Mouse (Mus musculus): ENCODE data around the gene Cpa3.
A peak's percentile ranks its signal among the peaks of the same experiment; 100 is the strongest.

Gene Cpa3

GRCm38 (mm10) chr3:20242050-20242449, at the start of gene Cpa3:
Cpa3 (minus strand) TSS chr3:20242181.
- DNase-seq (ENCODE audit: low spot score) = no peak

GRCm38 (mm10) chr3:20291370-20291769, 49.4 kb upstream of the Cpa3 start:
- DNase-seq (ENCODE audit: low spot score) = no peak

DNA sequence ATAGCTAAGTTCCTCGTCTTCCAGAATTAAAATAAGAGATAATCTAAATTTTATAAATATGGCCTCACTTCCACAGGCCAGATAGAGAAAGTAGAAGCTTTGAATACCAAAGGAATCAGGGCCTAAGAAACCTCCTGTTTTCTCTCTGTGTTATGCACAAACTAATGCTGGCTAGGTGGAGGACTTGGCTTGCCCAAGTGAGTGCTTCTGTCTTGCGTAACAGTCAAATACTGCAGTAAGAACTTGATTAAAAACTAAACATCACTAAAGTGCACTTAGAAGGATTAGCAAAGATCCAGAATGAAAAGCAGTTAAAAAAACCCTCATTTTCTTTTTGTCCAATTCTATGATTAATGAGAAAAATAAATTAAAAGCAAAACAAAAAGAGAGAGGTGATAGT, 46.8 kb upstream of the Cpa3 start:
- DNase-seq (ENCODE audit: low spot score) = no peak

- no peak for DNase-seq (ENCODE audit: low spot score)
Observed at GRCm38 (mm10) chr3:20281796-20282195, 39.8 kb upstream of the Cpa3 start.

GRCm38 (mm10) chr3:20275633-20276032, 33.7 kb upstream of the Cpa3 start, which contains the start of gene Cpb1:
Cpb1 (minus strand) TSS chr3:20275733.
- DNase-seq (ENCODE audit: low spot score) = no peak

DNA sequence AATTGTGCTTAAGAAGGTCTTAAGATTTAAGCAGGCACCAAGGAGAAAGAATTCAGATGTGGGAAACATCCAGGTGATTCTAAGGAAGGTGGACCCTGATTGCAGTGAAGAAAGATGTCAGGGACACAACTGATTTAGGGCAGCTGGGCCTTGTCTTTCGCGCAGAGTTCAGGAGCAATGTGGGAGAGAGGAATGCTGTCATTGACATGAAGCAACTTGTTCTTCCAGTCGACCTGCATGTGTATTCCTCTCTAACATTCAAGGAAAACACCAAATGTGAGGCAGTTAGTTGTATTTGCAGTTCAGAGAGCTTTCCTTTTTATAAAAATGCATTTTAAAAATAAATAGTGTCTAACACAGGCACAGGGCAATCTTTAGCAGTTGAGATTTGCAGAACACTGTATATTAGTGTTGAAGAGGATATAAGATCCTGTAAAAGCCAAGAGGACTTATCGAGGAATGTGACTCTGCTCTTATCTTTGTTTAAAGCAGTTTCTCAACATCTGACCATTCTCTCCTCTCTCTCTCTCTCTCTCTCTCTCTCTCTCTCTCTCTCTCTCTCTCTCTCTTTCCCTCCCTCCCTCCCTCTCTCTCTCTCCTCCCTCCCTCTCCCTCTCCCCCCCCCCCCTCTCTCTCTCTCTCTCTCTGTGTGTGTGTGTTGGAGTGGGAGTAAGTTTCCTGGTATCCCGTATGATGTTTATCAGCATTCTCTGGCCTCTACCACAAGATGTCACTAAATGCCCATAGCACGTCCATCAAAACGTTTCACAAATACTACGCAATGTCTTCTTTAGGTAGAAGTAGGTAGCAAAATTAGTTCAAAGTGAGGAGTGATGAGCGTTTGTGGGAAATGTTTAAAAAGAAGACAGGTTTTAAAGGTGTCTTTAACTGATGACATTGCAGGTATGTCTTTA, 12.8 kb upstream of the Cpa3 start:
- DNase-seq (ENCODE audit: low spot score) = no peak

- no peak for DNase-seq (ENCODE audit: low spot score)
Observed at GRCm38 (mm10) chr3:20243913-20244312, 1.9 kb upstream of the Cpa3 start.

GRCm38 (mm10) chr3:20239741-20240140, 2.2 kb downstream of the Cpa3 start:
- DNase-seq (ENCODE audit: low spot score) = no peak

- no peak for DNase-seq (ENCODE audit: low spot score)
Observed at GRCm38 (mm10) chr3:20236965-20237364, 5.0 kb downstream of the Cpa3 start.

- no peak for DNase-seq (ENCODE audit: low spot score)
Observed at GRCm38 (mm10) chr3:20229027-20229426, 13.0 kb downstream of the Cpa3 start.

DNA sequence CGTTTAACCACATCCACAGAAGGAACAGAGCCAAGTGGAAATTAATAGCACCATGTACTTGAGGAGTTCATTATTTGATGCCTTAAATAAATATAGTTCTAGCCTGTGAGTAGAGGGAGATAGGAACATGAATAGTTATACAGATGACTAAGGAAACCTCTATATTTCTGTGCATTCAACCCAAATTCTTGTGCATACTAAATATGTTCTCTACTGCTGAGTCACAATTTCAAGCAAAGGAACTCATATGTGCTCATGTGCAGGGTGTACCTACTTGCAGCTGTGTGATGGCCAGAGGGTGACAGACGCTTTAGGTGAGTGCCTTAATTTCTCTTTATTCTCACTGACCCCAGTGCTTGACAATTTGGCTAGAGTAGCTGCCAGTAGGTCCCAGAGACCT, 16.6 kb downstream of the Cpa3 start:
- DNase-seq (ENCODE audit: low spot score) = no peak

GRCm38 (mm10) chr3:20222926-20223698, 18.9 kb downstream of the Cpa3 start:
- DNase-seq (ENCODE audit: low spot score) = no peak

- no peak for DNase-seq (ENCODE audit: low spot score)
Observed at GRCm38 (mm10) chr3:20222136-20222535, 19.8 kb downstream of the Cpa3 start.

DNA sequence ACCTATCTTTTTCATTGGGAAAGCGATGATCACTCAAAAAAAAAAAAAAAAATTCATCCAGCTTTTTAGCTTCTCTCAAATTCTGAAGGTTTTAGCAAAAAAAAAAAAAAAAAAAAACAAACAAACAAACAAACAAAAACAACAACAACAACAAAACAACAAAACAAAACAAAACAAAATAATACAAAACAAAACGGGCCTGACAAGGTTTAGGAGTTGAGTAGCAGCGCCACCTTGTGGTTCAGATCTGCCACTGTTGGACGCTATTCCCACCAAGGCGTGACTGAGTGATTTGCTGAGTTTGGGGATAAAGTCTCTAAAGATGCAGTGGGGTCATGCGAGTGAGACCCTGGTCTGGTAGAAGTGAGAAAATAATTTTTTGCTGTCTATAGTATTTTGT, 43.1 kb downstream of the Cpa3 start:
- no peak for DNase-seq (ENCODE audit: low spot score)

DNA sequence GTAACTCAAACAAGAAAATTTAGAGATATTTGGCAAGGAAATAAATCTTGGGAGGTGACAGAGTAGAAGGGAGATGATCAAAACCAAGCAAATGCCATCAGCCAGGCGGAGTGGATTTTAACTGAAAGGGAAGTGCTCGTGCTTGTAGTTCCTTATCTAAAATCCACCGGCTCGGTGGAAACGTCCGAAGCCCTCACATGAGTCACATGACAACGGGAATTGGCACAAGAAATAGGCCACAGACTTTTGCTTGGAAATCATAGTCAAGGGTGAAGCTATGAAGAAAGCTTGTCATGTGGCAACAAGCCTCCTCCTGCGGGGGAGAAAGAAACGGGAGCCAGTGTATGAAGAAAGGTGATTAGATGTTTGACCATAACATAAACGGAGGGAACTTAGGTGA, 44.1 kb downstream of the Cpa3 start:
- DNase-seq (ENCODE audit: low spot score) = peak; percentile 10

DNA sequence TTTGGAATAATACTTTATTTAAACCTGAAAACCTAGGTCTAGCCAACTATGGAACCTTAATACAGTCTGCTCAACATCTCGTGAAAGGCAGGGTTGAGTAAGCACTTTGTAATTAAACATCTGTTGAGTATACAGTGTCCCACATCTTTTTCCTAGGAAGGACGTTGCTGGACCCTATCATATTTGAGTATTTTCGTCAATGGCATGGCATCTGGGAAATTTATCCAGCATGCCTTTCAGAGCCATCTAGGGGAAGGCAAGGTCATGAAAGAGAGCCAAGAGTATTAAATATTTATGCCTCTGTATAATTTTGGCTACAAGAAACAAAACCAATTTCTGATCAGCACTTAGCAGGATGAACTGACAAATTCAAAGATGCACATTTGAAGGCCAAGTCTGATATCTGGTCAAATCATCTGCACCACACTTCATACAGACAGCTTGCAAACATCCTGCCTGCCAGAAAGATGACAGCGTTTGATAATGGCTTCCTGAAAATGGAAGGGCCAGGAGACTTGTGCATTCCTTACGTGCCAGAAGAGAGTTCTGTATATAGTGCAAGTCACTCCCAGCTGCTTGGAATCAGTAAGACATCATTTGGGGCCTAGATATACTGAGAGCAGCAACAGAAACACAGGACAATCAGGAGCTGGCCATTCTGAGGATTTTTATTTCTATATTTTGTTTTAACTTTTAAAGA, 52.9 kb downstream of the Cpa3 start:
- no peak for DNase-seq (ENCODE audit: low spot score)

- DNase-seq (ENCODE audit: low spot score) = no peak
Observed at GRCm38 (mm10) chr3:20172394-20172793, 69.6 kb downstream of the Cpa3 start.

- DNase-seq (ENCODE audit: low spot score) = no peak
Observed at GRCm38 (mm10) chr3:20167487-20167886, 74.5 kb downstream of the Cpa3 start.
